Mouse (Mus musculus) G1E (cell line): ENCODE measurements at regions not wholly inside any gene's neighbourhood (a gene's known extent, or its start where the extent isn't known, plus 50 kb on each side); places are given as distances from the start of the nearest gene placed in this dataset.

Source experiments
- ATAC-seq: 2 replicates; pipeline ENCODE4 v1.8.0; 2016; ENCODE audit warnings: mild to moderate bottlenecking; ENCODE audit not compliant: insufficient number of reproducible peaks, poor library complexity, low FRiP score, severe bottlenecking; ENCODE audit errors: extremely low read depth
- DNase-seq: peaks from one replicate; pipeline ENCODE4 v3.0.0; 2012; ENCODE audit warnings: low spot score
- H3K27me3 ChIP-seq: 2 replicates; pipeline ENCODE4 v1.6.1; 2012; ENCODE audit warnings: mild to moderate bottlenecking, low read length, inconsistent platforms; ENCODE audit not compliant: insufficient read depth
- H3K36me3 ChIP-seq: replicated peaks from 2 replicates; pipeline ENCODE3; 2012; ENCODE audit warnings: mild to moderate bottlenecking, inconsistent platforms
- H3K4me1 ChIP-seq: 2 replicates; pipeline ENCODE4 v1.6.1; 2012; ENCODE audit warnings: low read depth, low read length, inconsistent platforms, mixed read lengths; ENCODE audit not compliant: insufficient read depth
- H3K4me3 ChIP-seq: 2 replicates; pipeline ENCODE4 v1.5.1; 2012; ENCODE audit warnings: low read depth, mild to moderate bottlenecking, inconsistent platforms, low read length, moderate library complexity, mixed read lengths
- H3K9me3 ChIP-seq: replicated peaks from 2 replicates; pipeline ENCODE4 v1.6.1; 2012; ENCODE audit warnings: inconsistent platforms
- CTCF ChIP-seq: IDR thresholded peaks from 2 replicates; pipeline ENCODE4 v1.5.1; 2012; ENCODE audit warnings: low read depth, low read length, inconsistent platforms, mixed read lengths
- GATA1 ChIP-seq: IDR thresholded peaks from 2 replicates; pipeline ENCODE4 v1.6.1; 2012; ENCODE audit warnings: borderline replicate concordance, low read length, inconsistent platforms, mixed read lengths
- GATA2 ChIP-seq: IDR thresholded peaks from 2 replicates; pipeline ENCODE4 v1.6.1; 2012; ENCODE audit warnings: low read depth, low read length, inconsistent platforms, borderline replicate concordance
- POLR2AphosphoS5 ChIP-seq: IDR thresholded peaks from 2 replicates; pipeline ENCODE4 v1.6.1; 2012; ENCODE audit warnings: low read depth, low read length, inconsistent platforms; ENCODE audit not compliant: insufficient replicate concordance
- TAL1 ChIP-seq: conservative IDR thresholded peaks from 2 replicates; pipeline ENCODE4 v1.6.1; 2012; ENCODE audit warnings: low read depth, low read length, inconsistent platforms, mixed read lengths

GRCm38 (mm10) chr14:25042265-25042664 lies 416.7 kb upstream of the Zmiz1 start:
- Histone ChIP-seq H3K4me1 (no peaks in the 10 kb centered on the region), H3K4me3 (no peak overlapping the region), H3K9me3 (peaks cover 68% of the 10 kb centered on the region), H3K36me3 (no peaks in the 10 kb centered on the region), H3K27me3 (no peaks in the 10 kb centered on the region)
- DNase-seq (no peak), ATAC-seq (no peak)
- TF ChIP-seq POLR2AphosphoS5 = no peak
- TF ChIP-seq CTCF = no peak
- TF ChIP-seq GATA2 = no peak
- TF ChIP-seq GATA1 = no peak
- no peak for TF ChIP-seq TAL1

DNA sequence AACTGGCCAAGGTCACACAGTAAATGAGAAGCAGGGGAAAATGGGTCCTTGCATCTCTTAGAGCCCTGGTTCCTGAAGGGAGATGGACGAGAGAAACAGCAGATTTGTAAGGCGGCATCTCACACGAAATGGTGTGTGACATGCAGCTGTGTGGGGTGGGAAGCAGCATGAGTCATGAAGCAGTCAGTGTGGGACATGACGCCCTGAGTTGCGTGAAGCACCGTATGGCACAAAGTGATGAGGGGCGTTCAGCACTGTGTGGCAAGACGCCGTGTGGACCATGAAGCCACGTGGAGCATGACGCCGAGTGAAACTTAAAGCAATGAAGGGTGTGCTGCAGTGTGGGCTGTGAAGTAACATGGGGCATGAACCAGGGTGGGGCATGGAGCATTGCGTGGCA lies 414.9 kb upstream of the Zmiz1 start:
- H3K4me3 ChIP-seq = 0 out of 2 replicates have a peak overlapping the region, but pooled peaks have one; percentile 32
- no peak for DNase-seq
- TF ChIP-seq POLR2AphosphoS5 (no peak), TAL1 (no peak), CTCF (no peak), GATA1 (no peak), GATA2 (no peak)

GRCm38 (mm10) chr14:25044867-25045266 lies 414.1 kb upstream of the Zmiz1 start:
- H3K4me1 ChIP-seq = no peaks in the 10 kb centered on the region
- H3K4me3 ChIP-seq = no peak overlapping the region
- no peaks in the 10 kb centered on the region for H3K36me3 ChIP-seq
- no peaks in the 10 kb centered on the region for H3K27me3 ChIP-seq
- H3K9me3 ChIP-seq = peaks cover 67% of the 10 kb centered on the region
- TF ChIP-seq GATA1 = no peak
- no peak for TF ChIP-seq POLR2AphosphoS5
- TF ChIP-seq GATA2 = no peak
- no peak for TF ChIP-seq TAL1
- TF ChIP-seq CTCF = no peak
- DNase-seq (no peak), ATAC-seq (no peak)

More for the DNA sequence above, 414.9 kb upstream of the Zmiz1 start:
- no peaks in the 10 kb centered on the region for H3K36me3 ChIP-seq
- no peak for ATAC-seq
- no peaks in the 10 kb centered on the region for H3K4me1 ChIP-seq
- no peaks in the 10 kb centered on the region for H3K27me3 ChIP-seq
- peaks cover 69% of the 10 kb centered on the region for H3K9me3 ChIP-seq

- ATAC-seq (no peak), DNase-seq (no peak)
- Histone ChIP-seq H3K4me3 (no peak overlapping the region), H3K27me3 (no peaks in the 10 kb centered on the region), H3K9me3 (peaks cover 74% of the 10 kb centered on the region), H3K4me1 (no peaks in the 10 kb centered on the region), H3K36me3 (no peaks in the 10 kb centered on the region)
- no peak for TF ChIP-seq GATA2
- TF ChIP-seq TAL1 = no peak
- TF ChIP-seq POLR2AphosphoS5 = no peak
- no peak for TF ChIP-seq GATA1
- no peak for TF ChIP-seq CTCF
Observed at GRCm38 (mm10) chr14:25050674-25051251, 408.2 kb upstream of the Zmiz1 start.

- H3K36me3 ChIP-seq = no peaks in the 10 kb centered on the region
- TF ChIP-seq TAL1 (no peak), GATA1 (no peak), CTCF (no peak), GATA2 (no peak), POLR2AphosphoS5 (no peak)
- peaks cover 67% of the 10 kb centered on the region for H3K9me3 ChIP-seq
- ATAC-seq (no peak), DNase-seq (no peak)
- H3K4me1 ChIP-seq = no peaks in the 10 kb centered on the region
- no peaks in the 10 kb centered on the region for H3K27me3 ChIP-seq
- H3K4me3 ChIP-seq = no peak overlapping the region
Observed at GRCm38 (mm10) chr14:25052175-25052574, 406.8 kb upstream of the Zmiz1 start.

GRCm38 (mm10) chr14:25059351-25059750 lies 399.6 kb upstream of the Zmiz1 start:
- Histone ChIP-seq H3K27me3 (no peaks in the 10 kb centered on the region), H3K36me3 (no peaks in the 10 kb centered on the region), H3K4me3 (no peak overlapping the region), H3K4me1 (no peaks in the 10 kb centered on the region), H3K9me3 (peaks cover 77% of the 10 kb centered on the region)
- DNase-seq (no peak), ATAC-seq (no peak)
- TF ChIP-seq GATA1 (no peak), TAL1 (no peak), CTCF (no peak), POLR2AphosphoS5 (no peak), GATA2 (no peak)
